Mouse (Mus musculus): ENCODE results near the gene Crx.
"Not testable (repeated sequence)": the region's sequence is repeated elsewhere in the genome, so short reads cannot be mapped to it uniquely, and the experiment has no call there.

Gene Crx

GRCm38 (mm10) chr7:15879756-15880155 lies at the start of gene Crx:
TSS of gene Crx (minus strand) at chr7:15879968.
- DNase-seq = no peak

GRCm38 (mm10) chr7:15922220-15922773 lies 42.5 kb upstream of the Crx start, which contains the start of gene Selenow:
TSS of gene Selenow (minus strand) at chr7:15922402.
- peak; percentile 81 to 87 for DNase-seq

- peak; percentile 20 to 53 for DNase-seq
These were observed 42.0 kb upstream of the Crx start for GRCm38 (mm10) chr7:15921796-15922195.

- DNase-seq = no peak
These were observed 41.0 kb upstream of the Crx start for GRCm38 (mm10) chr7:15920645-15921190.

GRCm38 (mm10) chr7:15919947-15920346 lies 40.2 kb upstream of the Crx start:
- DNase-seq = no peak

GRCm38 (mm10) chr7:15918371-15918770 lies 38.6 kb upstream of the Crx start:
- DNase-seq = no peak

- DNase-seq = no peak
These were observed 37.2 kb upstream of the Crx start for GRCm38 (mm10) chr7:15916996-15917395.

- DNase-seq = no peak
These were observed 36.5 kb upstream of the Crx start for GRCm38 (mm10) chr7:15916134-15916723.

- not testable (repeated sequence) for DNase-seq
These were observed 35.9 kb upstream of the Crx start for GRCm38 (mm10) chr7:15915695-15916094.

GRCm38 (mm10) chr7:15914751-15915150 lies 35.0 kb upstream of the Crx start:
- DNase-seq = no peak

- no peak for DNase-seq
These were observed 34.5 kb upstream of the Crx start for GRCm38 (mm10) chr7:15914252-15914651.

- peak; percentile 27 to 47 for DNase-seq
These were observed 32.4 kb upstream of the Crx start for GRCm38 (mm10) chr7:15912183-15912582.

GRCm38 (mm10) chr7:15910521-15910920 lies 30.8 kb upstream of the Crx start:
- no peak for DNase-seq

GRCm38 (mm10) chr7:15907971-15908590 lies 28.3 kb upstream of the Crx start:
- DNase-seq = no peak

- no peak for DNase-seq
These were observed 26.8 kb upstream of the Crx start for GRCm38 (mm10) chr7:15906602-15907001.

GRCm38 (mm10) chr7:15905861-15906260 lies 26.1 kb upstream of the Crx start:
- DNase-seq = no peak

- DNase-seq = no peak
These were observed 21.7 kb upstream of the Crx start for GRCm38 (mm10) chr7:15901366-15902048.

- DNase-seq = no peak
These were observed 14.5 kb upstream of the Crx start for GRCm38 (mm10) chr7:15894251-15894650.

- no peak for DNase-seq
These were observed 4.4 kb upstream of the Crx start for GRCm38 (mm10) chr7:15884127-15884526.

GRCm38 (mm10) chr7:15882317-15882716 lies 2.5 kb upstream of the Crx start, which contains the start of gene Crxos:
TSS of gene Crxos (plus strand) at chr7:15882617.
- no peak for DNase-seq

GRCm38 (mm10) chr7:15881831-15882230 lies 2.1 kb upstream of the Crx start:
- no peak for DNase-seq

- no peak for DNase-seq
These were observed 1.6 kb upstream of the Crx start for GRCm38 (mm10) chr7:15881388-15881787.

- DNase-seq = no peak
These were observed 15.7 kb downstream of the Crx start for GRCm38 (mm10) chr7:15864104-15864503.

Data from thymus, adult 18-20 months (tissue).